Mouse (Mus musculus) stomach, embryonic 14.5 days (tissue): ENCODE results near the gene Acsl3. TPM values are rescaled to one million over a fixed set of nuclear protein-coding genes. Genes with fewer than 3 reads are reported as not detected.

Source experiments
- ATAC-seq: fragments of 200-750 bp; cut with Nextera tagmentation; 2 replicates; pipeline ENCODE4 v1.8.0; 2017; ENCODE audit warnings: low read depth, moderate TSS enrichment; ENCODE audit not compliant: insufficient number of reproducible peaks, insufficient read depth, low FRiP score
- H3K27ac ChIP-seq: fragments of 300-500 bp; sonication (generic); 2 replicates; pipeline ENCODE4 v1.5.1; 2014; ENCODE audit warnings: mild to moderate bottlenecking, low read length, moderate library complexity, mixed read lengths
- H3K27me3 ChIP-seq: fragments of 300-500 bp; sonication (generic); 2 replicates; pipeline ENCODE4 v1.6.1; 2014; ENCODE audit warnings: low read length, control low read depth, mixed read lengths; ENCODE audit not compliant: control insufficient read depth, insufficient read depth
- H3K36me3 ChIP-seq: fragments of 300-500 bp; sonication (generic); 2 replicates; pipeline ENCODE4 v1.6.1; 2014; ENCODE audit warnings: mild to moderate bottlenecking, control low read depth, low read length, moderate library complexity, mixed read lengths; ENCODE audit not compliant: control insufficient read depth, insufficient read depth
- H3K4me1 ChIP-seq: fragments of 300-500 bp; sonication (generic); 2 replicates; pipeline ENCODE4 v1.6.1; 2014; ENCODE audit warnings: low read length, control low read depth, mixed read lengths; ENCODE audit not compliant: control insufficient read depth, insufficient read depth
- H3K4me2 ChIP-seq: fragments of 300-500 bp; sonication (generic); replicated peaks from 2 replicates; pipeline ENCODE4 v1.6.1; 2014; ENCODE audit warnings: low read depth, low read length, control low read depth
- H3K4me3 ChIP-seq: fragments of 300-500 bp; sonication (generic); 2 replicates; pipeline ENCODE4 v1.5.1; 2014; ENCODE audit warnings: low read depth, low read length, control low read depth
- H3K9ac ChIP-seq: fragments of 300-500 bp; sonication (generic); replicated peaks from 2 replicates; pipeline ENCODE4 v1.6.1; 2014; ENCODE audit warnings: low read depth, mild to moderate bottlenecking, control low read depth, low read length, moderate library complexity, mixed read lengths
- H3K9me3 ChIP-seq: fragments of 300-500 bp; sonication (generic); 2 replicates; pipeline ENCODE4 v1.6.1; 2016; ENCODE audit warnings: low read depth, low read length, control low read depth; ENCODE audit not compliant: control insufficient read depth
- WGBS: fragments of 180-500 bp; shearing (Covaris S2); extraction: QIAGEN DNeasy Blood & Tissue Kit; methylation state at CpG from one replicate; pipeline ENCODE4 v1.1.7; 2014; 5-methylcytosine and 5-hydroxymethylcytosine counted together
- polyA plus RNA-seq: library from polyadenylated mRNA; unstranded; fragments of >200 nt; fragmentation: Nextera tagmentation; extraction: Ambion mirVana; gene quantifications from 2 replicates; pipeline ENCODE4 v1.2.1, GENCODE M21; 2014

Acsl3 gene
- polyA plus RNA-seq, 1 experiment from 2014 or later = 80.6 TPM

DNA sequence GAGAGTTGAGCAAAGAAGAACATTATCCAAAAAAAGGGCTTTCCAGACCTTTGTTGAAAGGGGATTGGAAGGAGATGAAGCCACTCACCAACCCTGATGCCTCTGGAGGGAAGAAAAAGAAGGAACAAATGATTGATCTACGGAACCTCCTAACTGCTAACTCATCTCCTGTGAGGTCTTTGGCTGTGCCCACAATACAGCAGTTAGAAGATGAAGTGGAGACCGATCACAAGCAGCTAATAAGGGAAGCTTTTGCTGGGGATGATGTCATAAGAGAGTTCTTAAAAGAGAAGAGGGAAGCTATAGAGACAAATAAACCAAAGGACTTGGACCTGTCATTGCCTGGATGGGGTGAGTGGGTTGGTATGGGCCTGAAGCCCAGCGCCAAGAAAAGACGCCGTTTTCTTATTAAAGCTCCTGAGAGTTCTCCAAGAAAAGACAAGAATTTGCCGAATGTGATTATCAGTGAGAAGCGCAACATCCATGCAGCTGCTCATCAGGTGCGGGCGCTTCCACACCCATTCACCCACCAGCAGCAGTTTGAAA is 8.4 kb downstream of the Acsl3 start:
- WGBS = 95% methylated on average over 9 of the region's 9 CpGs
- H3K27me3 ChIP-seq = no peaks in the 10 kb centered on the region
- H3K36me3 ChIP-seq = peaks cover 27% of the 10 kb centered on the region
- no peaks in the 10 kb centered on the region for H3K9me3 ChIP-seq
- no peak overlapping the region for H3K4me3 ChIP-seq
- H3K4me1 ChIP-seq = peaks cover 2% of the 10 kb centered on the region; the same call in 1 of the 2 replicates
- H3K4me2 ChIP-seq = no peak overlapping the region
- no peak overlapping the region for H3K27ac ChIP-seq
- no peak overlapping the region for H3K9ac ChIP-seq
- ATAC-seq = no peak

DNA sequence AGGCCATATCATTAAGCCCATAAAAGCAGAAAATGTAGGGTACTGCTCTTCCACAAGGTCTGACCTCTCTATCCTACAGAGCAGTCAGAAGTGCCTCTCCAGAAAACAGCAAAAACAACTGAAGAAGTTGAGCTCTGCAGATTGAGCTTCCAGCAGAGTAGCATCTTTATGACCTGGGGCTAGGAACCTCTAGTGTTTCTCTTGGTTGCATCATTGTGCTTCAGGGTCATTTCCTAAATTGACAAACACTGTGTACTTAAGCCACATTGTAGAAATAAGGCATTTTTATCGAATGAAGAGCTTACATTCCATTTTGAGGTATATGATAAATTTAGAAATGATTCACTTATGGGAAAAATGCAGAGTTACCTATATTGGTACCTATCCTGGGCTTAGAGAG is 9.0 kb downstream of the Acsl3 start:
- Histone ChIP-seq H3K4me2 (no peak overlapping the region), H3K27me3 (no peaks in the 10 kb centered on the region), H3K27ac (no peak overlapping the region), H3K36me3 (peaks cover 27% of the 10 kb centered on the region), H3K4me1 (no peaks in the 10 kb centered on the region), H3K4me3 (no peak overlapping the region), H3K9me3 (no peaks in the 10 kb centered on the region), H3K9ac (no peak overlapping the region)
- 94% methylated on average over 1 of the region's 1 CpGs for WGBS
- ATAC-seq = no peak

- Histone ChIP-seq H3K9me3 (no peaks in the 10 kb centered on the region), H3K9ac (no peak overlapping the region), H3K4me1 (no peaks in the 10 kb centered on the region), H3K27ac (no peak overlapping the region), H3K27me3 (no peaks in the 10 kb centered on the region), H3K36me3 (peaks cover 4% of the 10 kb centered on the region; the same call in 1 of the 2 replicates), H3K4me3 (no peak overlapping the region), H3K4me2 (no peak overlapping the region)
- WGBS = 80% methylated on average over 3 of the region's 3 CpGs
- no peak for ATAC-seq
Measured at GRCm38 (mm10) chr1:78682291-78682690, 24.7 kb downstream of the Acsl3 start.

DNA sequence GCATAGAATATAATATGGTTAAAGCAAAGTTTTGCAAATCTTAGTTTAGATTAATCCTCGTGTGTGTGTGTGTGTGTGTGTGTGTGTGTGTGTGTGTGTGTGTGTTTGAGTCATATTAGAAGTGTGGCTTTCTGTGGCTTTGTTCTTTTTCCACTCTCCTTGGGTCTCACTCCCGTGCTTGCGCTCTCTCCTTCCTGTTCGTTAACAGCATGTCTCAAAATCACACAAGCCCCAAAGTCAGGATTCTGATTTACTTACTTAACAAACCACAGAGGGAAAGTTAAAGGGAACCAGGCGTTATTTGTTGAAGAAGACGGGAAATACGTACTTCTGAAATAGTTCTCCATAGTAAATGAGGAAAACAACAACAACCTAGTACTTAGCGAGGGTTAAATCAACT is 26.5 kb downstream of the Acsl3 start:
- H3K36me3 ChIP-seq = peaks cover 10% of the 10 kb centered on the region
- no peak overlapping the region for H3K4me2 ChIP-seq
- H3K4me3 ChIP-seq = no peak overlapping the region
- ATAC-seq = no peak
- H3K9ac ChIP-seq = no peak overlapping the region
- H3K9me3 ChIP-seq = no peaks in the 10 kb centered on the region
- no peak overlapping the region for H3K27ac ChIP-seq
- H3K4me1 ChIP-seq = no peaks in the 10 kb centered on the region
- 85% methylated on average over 8 of the region's 8 CpGs for whole genome bisulfite sequencing
- no peaks in the 10 kb centered on the region for H3K27me3 ChIP-seq

- Histone ChIP-seq H3K27me3 (no peaks in the 10 kb centered on the region), H3K4me3 (no peak overlapping the region), H3K9ac (no peak overlapping the region), H3K4me2 (no peak overlapping the region), H3K36me3 (peaks cover 11% of the 10 kb centered on the region), H3K27ac (no peak overlapping the region), H3K4me1 (no peaks in the 10 kb centered on the region), H3K9me3 (no peaks in the 10 kb centered on the region)
- no peak for ATAC-seq
Measured at GRCm38 (mm10) chr1:78686872-78687271, 29.2 kb downstream of the Acsl3 start.

DNA sequence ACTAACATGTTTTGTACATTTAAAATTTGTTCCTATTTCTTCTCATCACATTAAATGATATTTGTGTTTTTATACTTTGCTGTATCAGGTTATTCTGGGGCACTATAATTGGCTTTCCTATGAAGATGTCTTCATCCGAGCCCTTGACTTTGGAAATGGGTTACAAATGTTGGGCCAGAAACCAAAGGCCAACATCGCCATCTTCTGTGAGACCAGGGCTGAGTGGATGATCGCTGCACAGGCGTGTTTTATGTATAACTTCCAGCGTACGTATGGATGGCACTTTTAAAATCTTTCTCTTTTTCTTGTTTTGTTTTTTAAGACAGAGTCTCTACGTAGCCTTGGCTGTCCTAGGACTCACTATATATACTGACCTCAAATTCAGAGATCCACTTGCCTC is 30.5 kb downstream of the Acsl3 start:
- Histone ChIP-seq H3K4me1 (no peaks in the 10 kb centered on the region), H3K4me3 (no peak overlapping the region), H3K9ac (no peak overlapping the region), H3K9me3 (no peaks in the 10 kb centered on the region), H3K36me3 (peaks cover 16% of the 10 kb centered on the region), H3K4me2 (no peak overlapping the region), H3K27me3 (no peaks in the 10 kb centered on the region), H3K27ac (no peak overlapping the region)
- no peak for ATAC-seq
- WGBS = 85% methylated on average over 7 of the region's 7 CpGs

DNA sequence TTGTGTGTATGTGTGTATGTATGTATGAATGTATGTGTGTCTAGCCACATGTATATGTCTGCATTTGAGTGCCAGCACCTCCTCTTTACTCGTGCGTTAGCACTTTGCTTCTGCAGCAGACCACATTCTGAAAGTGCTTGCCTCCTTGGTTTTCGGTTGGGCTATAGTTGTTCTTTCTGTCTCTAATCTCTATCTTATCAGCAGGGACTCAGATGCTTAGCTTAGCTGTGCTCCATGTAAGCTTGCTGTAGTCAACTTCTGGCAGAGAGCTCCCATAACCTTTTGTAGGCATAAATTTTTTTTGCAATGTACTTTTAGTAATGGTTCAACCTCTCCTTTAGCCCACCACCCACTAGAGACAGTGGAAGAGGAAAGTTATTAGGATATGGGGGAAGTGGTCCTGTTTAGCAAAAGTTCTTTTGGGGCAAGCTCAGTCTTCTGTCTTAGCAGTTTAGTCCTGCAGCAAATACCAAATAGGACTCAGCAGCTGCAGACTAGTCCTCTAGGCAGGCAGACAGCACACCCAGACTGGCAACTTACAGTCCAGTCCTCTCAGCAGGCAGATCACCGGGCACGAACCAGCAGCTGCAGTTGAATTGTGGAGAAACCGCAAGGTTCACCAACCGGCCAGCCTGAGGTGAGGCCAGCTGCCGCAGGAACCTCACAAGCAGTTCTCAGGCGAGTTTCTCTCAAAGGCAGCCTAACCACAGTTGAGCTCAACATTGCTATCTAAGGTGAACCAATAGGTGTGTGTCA is 37.1 kb downstream of the Acsl3 start:
- Histone ChIP-seq H3K9ac (no peak overlapping the region), H3K4me2 (no peak overlapping the region), H3K9me3 (no peaks in the 10 kb centered on the region), H3K27ac (no peak overlapping the region), H3K36me3 (peaks cover 32% of the 10 kb centered on the region), H3K4me1 (no peaks in the 10 kb centered on the region), H3K4me3 (no peak overlapping the region), H3K27me3 (no peaks in the 10 kb centered on the region)
- 90% methylated on average over 9 of the region's 9 CpGs for WGBS
- no peak for ATAC-seq

GRCm38 (mm10) chr1:78696305-78696704 is 38.7 kb downstream of the Acsl3 start:
- no peak overlapping the region for H3K27ac ChIP-seq
- H3K9me3 ChIP-seq = no peaks in the 10 kb centered on the region
- 87% methylated on average over 2 of the region's 2 CpGs for WGBS
- no peak for ATAC-seq
- no peak overlapping the region for H3K4me2 ChIP-seq
- no peaks in the 10 kb centered on the region for H3K27me3 ChIP-seq
- H3K36me3 ChIP-seq = peaks cover 37% of the 10 kb centered on the region
- H3K4me1 ChIP-seq = no peaks in the 10 kb centered on the region
- H3K9ac ChIP-seq = no peak overlapping the region
- no peak overlapping the region for H3K4me3 ChIP-seq

GRCm38 (mm10) chr1:78696903-78697302 is 39.3 kb downstream of the Acsl3 start:
- no peak overlapping the region for H3K27ac ChIP-seq
- H3K4me3 ChIP-seq = no peak overlapping the region
- ATAC-seq = no peak
- no peak overlapping the region for H3K9ac ChIP-seq
- H3K9me3 ChIP-seq = no peaks in the 10 kb centered on the region
- 88% methylated on average over 5 of the region's 5 CpGs for WGBS
- H3K4me1 ChIP-seq = no peaks in the 10 kb centered on the region
- H3K27me3 ChIP-seq = no peaks in the 10 kb centered on the region
- H3K36me3 ChIP-seq = peaks cover 40% of the 10 kb centered on the region
- no peak overlapping the region for H3K4me2 ChIP-seq
